Mouse (Mus musculus) lung, postnatal 25 days (tissue): Measurements from ENCODE around the gene Erf.
"Not testable (repeated sequence)": the region's sequence is repeated elsewhere in the genome, so short reads cannot be mapped to it uniquely, and the experiment has no call there.

ENCODE experiments used
- DNase-seq: peaks from one replicate; pipeline ENCODE4 v3.0.0; 2022; ENCODE audit warnings: low spot score

Erf gene

GRCm38 (mm10) chr7:25267301-25267750, 16.8 kb upstream of the Erf start, which contains the start of gene Cic:
Cic (plus strand) TSS chr7:25267704.
- peak; percentile 100 for DNase-seq

GRCm38 (mm10) chr7:25266180-25266962, 15.8 kb upstream of the Erf start:
- DNase-seq: no peak

DNA sequence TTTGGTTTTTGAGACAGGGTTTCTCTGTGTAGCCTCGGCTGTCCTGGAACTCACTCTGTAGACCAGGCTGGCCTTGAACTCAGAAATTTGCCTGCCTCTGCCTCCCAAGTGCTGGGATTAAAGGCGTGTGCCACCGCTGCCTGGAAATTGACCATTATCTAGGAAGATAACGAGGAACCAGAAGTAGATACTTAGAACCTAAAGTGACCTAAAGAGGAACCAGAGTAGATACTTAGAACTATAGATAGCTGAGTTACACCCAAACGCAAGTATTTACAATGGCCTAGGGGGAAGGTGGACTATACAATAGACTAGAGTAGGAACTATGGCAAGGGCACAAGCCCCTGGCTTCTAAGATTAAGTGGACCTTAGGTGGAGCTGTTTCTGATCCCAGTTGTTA, 15.2 kb upstream of the Erf start:
- not testable (repeated sequence) for DNase-seq

GRCm38 (mm10) chr7:25263968-25264870, 13.7 kb upstream of the Erf start:
- DNase-seq: no peak

GRCm38 (mm10) chr7:25261896-25262295, 11.3 kb upstream of the Erf start:
- no peak for DNase-seq

DNA sequence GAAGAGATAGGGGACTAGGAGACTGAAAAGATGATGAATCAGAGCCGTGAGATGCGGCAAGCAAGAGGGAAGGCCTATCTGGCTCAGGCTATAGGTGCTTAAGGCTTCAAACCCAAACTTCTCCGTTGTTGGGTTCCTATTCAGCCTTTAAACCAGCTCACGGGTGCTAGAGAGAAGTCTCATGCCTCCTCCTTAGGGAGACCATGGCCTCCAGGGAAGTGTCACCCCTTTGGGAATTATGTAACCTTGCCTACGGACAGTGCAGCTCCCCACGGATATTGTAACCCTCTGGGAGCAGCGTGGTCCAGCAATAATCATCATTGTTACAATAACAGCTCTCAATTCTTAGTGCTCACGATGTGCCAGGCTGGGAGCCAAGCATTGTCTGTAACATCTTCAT, 1.3 kb upstream of the Erf start:
- no peak for DNase-seq

DNA sequence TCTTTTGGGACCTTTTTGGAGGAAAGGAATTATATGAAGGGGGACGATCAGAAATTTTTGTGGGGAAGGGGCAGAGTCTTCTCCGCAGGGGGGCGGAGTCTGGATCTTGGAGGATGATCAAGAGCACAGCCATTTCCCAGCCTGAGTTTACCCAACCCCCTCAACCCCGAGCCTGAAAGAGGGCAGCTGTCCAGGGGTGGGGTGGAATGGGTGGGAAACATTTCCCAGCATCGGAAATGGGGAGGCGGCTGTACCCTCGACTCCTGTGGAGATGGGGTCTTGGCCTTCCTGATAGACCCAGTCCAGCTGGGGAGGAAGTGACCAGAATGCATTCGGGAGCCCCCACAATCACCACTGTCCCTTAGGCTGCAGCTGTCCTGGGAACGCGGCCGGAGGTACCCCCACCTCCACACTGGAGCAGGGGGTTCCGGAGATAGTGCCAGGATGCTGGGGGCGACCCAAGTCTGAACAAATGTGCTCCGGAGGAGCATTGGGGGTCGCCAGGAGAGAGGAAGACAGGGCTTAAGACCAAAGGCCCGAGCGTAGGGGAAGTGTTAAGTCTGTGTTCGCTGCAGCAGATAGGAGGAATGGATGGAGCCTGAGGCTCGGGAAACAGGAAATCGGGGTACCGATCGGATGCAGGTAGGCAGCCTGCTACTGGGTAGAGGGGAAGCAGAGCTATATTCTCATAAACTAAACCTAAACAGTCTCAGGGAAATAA, 670 bp upstream of the Erf start:
- DNase-seq: no peak

DNA sequence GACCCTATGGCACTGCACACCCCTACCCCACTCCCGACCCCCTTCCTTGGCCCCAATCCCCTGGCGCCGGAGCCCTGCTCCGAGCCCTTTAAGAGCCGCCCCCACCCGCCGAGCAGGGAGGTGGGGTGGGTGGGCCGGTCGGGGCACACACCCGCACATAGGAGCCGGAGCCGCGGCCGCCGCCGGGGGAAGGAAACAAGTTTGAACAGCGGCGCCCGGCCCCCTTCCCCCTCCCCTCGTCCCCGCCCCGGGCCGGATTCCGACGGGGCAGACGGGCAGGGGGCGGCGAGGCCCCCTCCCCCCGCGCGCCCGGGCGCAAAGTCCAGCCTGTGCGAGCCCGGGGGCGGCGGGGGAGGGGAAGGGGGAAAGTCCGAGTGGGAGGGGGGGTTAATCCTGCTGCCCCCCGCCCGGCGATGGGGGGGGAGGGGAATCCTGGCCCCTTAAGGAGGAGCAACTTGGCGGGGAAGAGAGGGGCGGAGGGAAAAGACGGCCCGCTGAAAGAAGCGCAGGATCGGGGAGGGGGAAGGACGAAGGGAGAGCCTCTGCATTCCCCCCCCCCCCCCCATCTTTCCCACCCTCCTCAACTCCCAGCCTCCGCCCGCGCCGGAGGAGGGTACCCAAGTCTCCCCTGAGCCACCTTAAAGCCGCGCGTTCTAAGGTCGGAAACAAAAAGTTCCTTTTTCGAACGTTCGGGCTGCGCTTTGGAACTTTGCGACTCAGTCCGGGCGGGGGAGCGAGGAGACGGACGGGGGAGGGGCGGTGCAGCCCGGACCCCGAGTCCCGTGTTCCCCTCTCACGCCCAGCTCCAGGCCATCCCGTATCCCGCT, 1.0 kb downstream of the Erf start:
- peak; percentile 76 for DNase-seq

GRCm38 (mm10) chr7:25248846-25249313, 1.7 kb downstream of the Erf start:
- DNase-seq: no peak

- no peak for DNase-seq
These were observed 2.4 kb downstream of the Erf start for GRCm38 (mm10) chr7:25248018-25248647.

DNA sequence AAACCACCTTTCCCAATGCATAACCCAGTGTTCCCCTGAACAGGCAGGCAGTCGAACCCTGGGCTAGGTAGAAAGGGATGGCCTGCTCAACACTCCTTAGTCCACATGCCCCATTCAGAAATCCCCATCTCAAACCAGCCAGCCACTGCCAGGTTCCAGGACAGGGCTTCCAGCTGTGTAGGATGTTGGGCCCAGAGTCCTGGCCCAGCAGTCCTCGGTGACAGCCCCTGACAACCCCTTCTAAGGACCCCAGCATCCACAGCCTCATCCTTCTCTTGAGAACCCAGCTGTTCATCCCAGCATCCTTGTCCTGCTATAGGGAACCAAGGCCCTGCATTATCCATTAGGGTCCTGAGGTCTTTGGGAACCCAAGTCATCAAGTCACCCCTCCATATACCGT, 3.1 kb downstream of the Erf start:
- DNase-seq: no peak

DNA sequence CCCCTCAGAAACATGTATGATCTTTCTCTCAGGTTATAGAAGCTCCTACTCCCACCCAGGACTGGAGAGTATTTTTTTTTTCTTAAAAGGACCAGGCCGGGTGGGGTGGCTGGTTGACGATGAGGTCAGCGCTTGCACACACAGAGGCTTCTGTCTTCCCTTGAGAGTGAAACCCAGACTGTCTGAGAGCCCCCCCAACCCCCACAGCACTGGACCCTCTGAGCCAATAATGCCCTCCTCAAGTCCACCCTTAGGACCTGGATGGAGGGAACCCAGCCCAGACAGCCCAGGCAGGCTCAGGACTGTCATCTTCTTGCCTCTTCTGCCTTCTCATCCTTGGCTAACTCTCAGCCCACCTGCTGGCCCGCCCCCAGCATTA, 3.8 kb downstream of the Erf start:
- DNase-seq: no peak

DNA sequence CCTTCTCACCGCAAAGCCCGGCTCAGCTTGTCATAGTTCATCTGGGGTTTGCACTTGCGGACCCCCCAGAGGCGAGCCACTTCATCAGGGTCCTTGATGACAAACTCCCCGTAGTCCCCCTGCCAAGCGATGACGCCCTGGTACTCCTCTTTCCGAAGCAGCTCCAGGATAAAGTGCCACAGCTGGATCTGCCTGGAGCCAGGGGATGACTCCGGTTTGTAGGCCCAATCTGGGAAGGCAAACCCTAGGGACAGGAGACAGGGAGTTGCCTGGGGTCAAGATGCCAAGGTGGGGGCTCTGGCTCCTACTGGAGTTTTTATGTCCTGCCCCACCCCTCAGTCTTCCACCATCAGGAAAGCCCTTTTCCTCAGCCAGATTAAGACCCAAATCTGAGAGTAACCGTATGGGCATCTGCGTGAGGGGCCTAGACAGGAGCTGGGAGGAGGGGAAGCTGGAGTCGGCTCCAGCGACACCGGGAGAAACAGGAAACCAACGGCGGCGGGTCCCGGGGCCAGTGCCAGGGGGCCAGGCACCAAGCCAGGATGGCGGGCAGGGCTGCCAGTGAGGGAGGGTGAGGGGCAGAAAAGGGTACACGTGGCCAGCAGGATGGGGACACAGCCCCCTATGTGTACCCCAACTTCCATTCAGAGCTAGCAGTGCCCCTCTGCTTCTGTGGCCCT, 4.3 kb downstream of the Erf start:
- peak; percentile 62 for DNase-seq

DNA sequence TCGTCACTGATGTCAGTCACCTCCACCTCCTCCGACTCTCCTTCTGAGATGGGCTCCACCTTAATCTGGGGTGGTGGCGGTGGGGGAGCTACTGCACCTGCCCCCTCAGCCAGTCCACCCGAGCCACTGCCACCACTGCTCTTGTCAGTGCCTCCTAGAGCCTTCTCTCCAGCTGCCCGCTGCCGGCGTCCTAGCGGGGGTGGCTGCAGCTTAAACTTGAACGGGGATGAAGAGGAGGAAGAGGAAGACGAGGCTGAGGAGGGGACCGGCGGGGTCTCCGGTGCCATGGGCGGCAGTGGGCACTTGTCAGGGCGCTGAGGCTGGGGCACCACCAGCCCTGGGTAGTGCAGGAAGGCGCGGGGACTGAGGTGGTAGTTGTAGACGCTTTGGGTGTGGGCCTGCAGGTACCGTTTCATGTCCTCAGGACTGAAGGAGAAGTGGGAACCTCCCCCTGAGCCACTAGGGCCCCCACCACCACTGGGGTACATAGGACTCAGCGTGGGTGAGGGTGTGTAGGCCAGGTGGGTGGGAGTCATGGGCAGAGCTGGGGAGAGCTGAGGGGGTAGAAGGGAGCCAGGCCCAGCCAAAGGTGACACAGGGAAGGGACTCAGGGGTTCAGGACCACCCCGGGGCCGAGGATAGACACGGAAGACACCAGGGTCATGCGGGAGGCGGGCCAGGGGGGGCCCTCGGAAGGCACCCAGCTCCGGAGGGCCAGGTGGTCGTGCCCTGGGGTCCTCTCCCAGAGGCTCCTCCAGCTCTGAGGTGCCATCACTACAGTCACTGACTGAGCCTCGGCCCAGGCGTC, 5.8 kb downstream of the Erf start:
- no peak for DNase-seq

DNA sequence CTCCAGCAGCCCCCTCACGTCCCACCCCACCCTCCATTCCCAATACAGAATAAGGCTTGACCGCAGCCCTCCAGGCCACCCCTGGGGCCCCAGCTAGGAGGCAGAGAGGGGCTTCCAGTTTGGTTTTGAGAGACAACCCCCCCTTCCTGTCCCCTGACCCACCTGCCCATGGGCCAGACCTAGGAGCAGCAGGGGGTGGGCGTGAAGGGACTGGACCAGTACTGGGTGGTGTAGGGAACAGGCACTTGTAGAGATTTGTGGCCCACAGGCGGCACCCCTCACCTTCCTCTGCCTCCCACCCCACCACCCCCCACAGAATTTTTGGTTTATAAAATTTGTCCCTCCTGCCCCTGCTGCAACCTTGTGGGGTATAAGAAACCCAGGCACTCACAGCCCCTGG, 7.2 kb downstream of the Erf start:
- DNase-seq: no peak

GRCm38 (mm10) chr7:25241062-25241461, 9.5 kb downstream of the Erf start:
- peak; percentile 75 for DNase-seq

DNA sequence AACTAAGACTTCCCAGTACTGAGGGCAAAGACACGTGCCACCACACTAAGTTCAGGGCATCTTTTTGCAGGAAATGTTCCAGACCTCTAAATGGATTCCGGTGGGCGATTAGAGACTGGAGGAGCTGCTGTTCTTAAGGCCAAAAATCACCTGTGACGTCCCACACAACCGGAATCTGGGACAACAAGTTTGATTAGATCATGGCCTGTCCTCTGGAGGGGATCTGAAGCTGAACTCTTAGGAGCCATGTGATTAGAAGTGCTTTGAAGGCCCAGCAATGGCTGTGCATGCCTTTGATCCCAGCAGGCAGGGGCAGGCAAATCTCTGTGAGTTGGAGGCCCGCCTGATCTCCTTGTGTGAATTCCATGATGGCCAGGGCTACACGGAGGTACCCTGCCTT, 9.9 kb downstream of the Erf start:
- DNase-seq: no peak

DNA sequence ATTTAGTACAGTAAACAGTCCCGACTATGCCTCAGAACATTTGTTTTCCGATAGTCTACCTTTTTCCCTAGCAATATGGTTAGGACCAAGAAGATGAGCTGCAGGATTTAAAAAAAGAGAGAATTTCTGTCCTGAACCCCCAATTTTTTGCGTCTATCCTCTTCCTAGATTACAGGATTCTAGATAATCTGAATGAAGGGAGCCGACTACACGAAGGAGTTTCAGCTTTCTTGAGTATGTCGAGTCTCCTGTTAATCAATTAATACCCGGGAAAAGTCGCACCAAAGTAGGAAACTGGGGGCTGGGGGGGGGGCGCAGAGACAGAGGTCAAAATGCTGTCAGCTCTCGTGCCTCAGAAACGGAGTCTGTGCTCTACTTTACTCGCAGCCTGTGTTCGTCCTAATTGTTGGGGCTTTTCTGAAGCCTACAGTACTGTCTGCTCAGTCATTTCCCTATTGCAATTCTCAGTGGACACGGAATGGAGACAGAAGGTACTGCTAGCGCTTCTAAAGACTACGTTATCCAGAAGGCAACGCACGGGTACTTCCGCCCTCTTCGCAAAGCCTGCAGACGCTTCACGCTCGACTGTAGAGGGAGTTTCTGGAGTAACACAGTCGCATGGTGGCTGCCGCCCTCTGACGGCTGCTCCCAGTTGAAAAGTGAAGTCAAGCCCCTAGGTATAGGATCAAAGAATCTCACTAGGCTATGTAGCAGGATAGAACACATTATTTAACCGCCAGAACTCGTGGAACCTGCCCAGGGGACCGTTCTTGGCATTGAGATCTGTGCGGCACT, 11.5 kb downstream of the Erf start:
- DNase-seq: peak; percentile 95
